Mouse (Mus musculus) lung, adult 2 months (tissue): ENCODE results near the gene Tmem108. TPM values are rescaled to one million over a fixed set of nuclear protein-coding genes. Genes with fewer than 3 reads are reported as not detected.

ENCODE experiments used
- DNase-seq: peaks from one replicate; pipeline ENCODE4 v3.0.0; 2022
- H3K4me1 ChIP-seq: fragments of 200-500 bp; 2 replicates; pipeline ENCODE4 v1.6.1; 2011; ENCODE audit warnings: low read length; ENCODE audit not compliant: control insufficient read depth, insufficient read depth
- H3K4me3 ChIP-seq: fragments of 200-500 bp; replicated peaks from 2 replicates; pipeline ENCODE3; 2011; ENCODE audit warnings: low read depth, mild to moderate bottlenecking, control low read depth, low read length; ENCODE audit errors: extremely low read depth
- CTCF ChIP-seq: fragments of 200-500 bp; IDR thresholded peaks from 2 replicates; pipeline ENCODE4 v1.5.1; 2011; ENCODE audit warnings: mild to moderate bottlenecking, low read length, control low read depth; ENCODE audit not compliant: insufficient read depth
- POLR2A ChIP-seq: fragments of 200-500 bp; IDR thresholded peaks from 2 replicates; pipeline ENCODE4 v1.6.1; 2011; ENCODE audit warnings: low read depth, mild to moderate bottlenecking, control low read depth, low read length, borderline replicate concordance; ENCODE audit errors: extremely low read depth
- WGBS: fragments of 180-500 bp; shearing (Covaris S2); methylation state at CpG from one replicate; pipeline ENCODE4 v1.1.7; 2018; 5-methylcytosine and 5-hydroxymethylcytosine counted together
- polyA plus RNA-seq: library from polyadenylated mRNA; depleted of rRNA; stranded (reverse); fragments of >200 nt; gene quantifications from 2 replicates; pipeline ENCODE4 v1.2.3, GENCODE M21; 2012

The Tmem108 gene
- polyA plus RNA-seq, 1 experiment, result 9.1 TPM

- TF ChIP-seq CTCF (no peak), POLR2A (no peak)
- Histone ChIP-seq H3K4me1 (no peaks in the 10 kb centered on the region), H3K4me3 (no peak overlapping the region)
- WGBS, result 82% methylated on average over 6 of the region's 6 CpGs
- DNase-seq, result no peak
Observed at GRCm38 (mm10) chr9:103668830-103669229, 92.8 kb downstream of the Tmem108 start.

GRCm38 (mm10) chr9:103665817-103666216, 95.8 kb downstream of the Tmem108 start:
- WGBS, result 64% methylated on average over 6 of the region's 6 CpGs
- TF ChIP-seq CTCF, result no peak
- TF ChIP-seq POLR2A, result no peak
- no peak overlapping the region for H3K4me3 ChIP-seq
- DNase-seq, result no peak
- H3K4me1 ChIP-seq, result no peaks in the 10 kb centered on the region

GRCm38 (mm10) chr9:103664151-103664550, 97.5 kb downstream of the Tmem108 start:
- 74% methylated on average over 11 of the region's 11 CpGs for WGBS
- no peak overlapping the region for H3K4me3 ChIP-seq
- no peaks in the 10 kb centered on the region for H3K4me1 ChIP-seq
- no peak for DNase-seq
- TF ChIP-seq POLR2A (no peak), CTCF (no peak)

- 55% methylated on average over 1 of the region's 1 CpGs for WGBS
- DNase-seq, result no peak
- H3K4me3 ChIP-seq, result no peak overlapping the region
- H3K4me1 ChIP-seq, result no peaks in the 10 kb centered on the region
- no peak for TF ChIP-seq POLR2A
- no peak for TF ChIP-seq CTCF
Observed at GRCm38 (mm10) chr9:103661873-103662272, 99.8 kb downstream of the Tmem108 start.

- TF ChIP-seq CTCF (no peak), POLR2A (no peak)
- 79% methylated on average over 5 of the region's 5 CpGs for WGBS
- Histone ChIP-seq H3K4me3 (no peak overlapping the region), H3K4me1 (no peaks in the 10 kb centered on the region)
- DNase-seq, result no peak
Observed at GRCm38 (mm10) chr9:103657981-103658380, 103.7 kb downstream of the Tmem108 start.

- no peak for DNase-seq
- Histone ChIP-seq H3K4me1 (no peaks in the 10 kb centered on the region), H3K4me3 (no peak overlapping the region)
- 59% methylated on average over 13 of the region's 13 CpGs for WGBS
- TF ChIP-seq POLR2A (no peak), CTCF (no peak)
Observed at GRCm38 (mm10) chr9:103657183-103657975, 104.3 kb downstream of the Tmem108 start.

- 31% methylated on average over 10 of the region's 10 CpGs for WGBS
- DNase-seq, result no peak
- no peak overlapping the region for H3K4me3 ChIP-seq
- no peaks in the 10 kb centered on the region for H3K4me1 ChIP-seq
- TF ChIP-seq POLR2A (no peak), CTCF (no peak)
Observed at GRCm38 (mm10) chr9:103653995-103654587, 107.5 kb downstream of the Tmem108 start.

GRCm38 (mm10) chr9:103652127-103652882, 109.3 kb downstream of the Tmem108 start:
- no peak for DNase-seq
- H3K4me1 ChIP-seq, result no peaks in the 10 kb centered on the region
- WGBS, result 60% methylated on average over 8 of the region's 8 CpGs
- TF ChIP-seq POLR2A, result no peak
- TF ChIP-seq CTCF, result no peak
- no peak overlapping the region for H3K4me3 ChIP-seq

GRCm38 (mm10) chr9:103646605-103647004, 115.0 kb downstream of the Tmem108 start:
- Histone ChIP-seq H3K4me3 (no peak overlapping the region), H3K4me1 (no peaks in the 10 kb centered on the region)
- TF ChIP-seq POLR2A (no peak), CTCF (no peak)
- no peak for DNase-seq
- 53% methylated on average over 2 of the region's 2 CpGs for WGBS
